Mouse (Mus musculus): ENCODE data around the gene 1700003E16Rik.

GRCm38 (mm10) chr6:83165607-83166242 is 9.5 kb downstream of the 1700003E16Rik start, which contains the start of gene Dctn1:
- TF ChIP-seq CTCF (IDR thresholded peaks at IDR 0.05; ENCODE audit: borderline replicate concordance, insufficient read depth, low read depth, low read length) (peak; percentile 71; the same call in 1 of the 2 replicates), POLR2A (IDR thresholded peaks at IDR 0.05; ENCODE audit: borderline replicate concordance, insufficient read depth, low read length) (peak; percentile 57)
